25 mouse cellular contexts compared by ENCODE assay signal in genomic region chr1:86151376-86151775, GRCm38 (mm10). TPM values are rescaled to one million over a fixed set of nuclear protein-coding genes. Genes with fewer than 3 reads are reported as not detected.
DNase-seq lines count a peak whose midpoint lies in the region; ATAC-seq and TF ChIP-seq lines count a peak whose summit lies in the region.
"Had no signal": no experiment of that assay in that cellular context is flagged by ENCODE, and none has a peak within 500 bp of the region (broad histone marks: within the 10 kb centered on the region; RNA-seq: fewer than 3 reads in every experiment).

No protein-coding gene starts in this region.

- WGBS in neural tube, embryonic 15.5 days, result 90% methylated on average over 7 of the region's 7 CpGs

- H3K4me2 ChIP-seq in myocyte (ENCODE audit: low read depth), result no peak overlapping the region
- H3K4me2 ChIP-seq in neural tube, embryonic 15.5 days, result no peak overlapping the region
- H3K4me2 ChIP-seq: embryonic facial prominence, embryonic 12.5 days; forebrain, embryonic 13.5 days; forebrain, embryonic 15.5 days had no signal

- CTCF ChIA-PET in Patski (lab: Charles Lee), result interaction anchor here (1.8 to 3.8 kb wide), 3 partner anchors 15 to 28 kb away, joined by 7 to 15 read pairs (median 12); no protein-coding TSS in a partner anchor

- TF ChIP-seq EP300 in ES-Bruce4 (IDR thresholded peaks at IDR 0.05; ENCODE audit: insufficient read depth, low read depth, low read length), result no peak

- H3K4me1 ChIP-seq in ES-Bruce4 (ENCODE audit: control insufficient read depth, insufficient read depth, low read length), result no peaks in the 10 kb centered on the region
- peaks cover 20% of the 10 kb centered on the region for H3K4me1 ChIP-seq in neural tube, embryonic 15.5 days

- no peaks in the 10 kb centered on the region for H3K79me2 ChIP-seq in myocyte (ENCODE audit: control insufficient read depth, insufficient read depth)

- no peak for TF ChIP-seq CTCF in ES-Bruce4 (IDR thresholded peaks at IDR 0.05; ENCODE audit: low read depth, low read length)
- TF ChIP-seq CTCF in Patski (IDR thresholded peaks at IDR 0.05), result no peak

- H3ac ChIP-seq in myocyte (ENCODE audit: control insufficient read depth, insufficient read length), result no peak overlapping the region

- peak; percentile 42 for ATAC-seq in Patski
- ATAC-seq in neural tube, embryonic 15.5 days (ENCODE audit: low FRiP score), result no peak
- ATAC-seq: CD4-positive, CD25-positive, alpha-beta regulatory T cell, adult 4 months; forebrain, embryonic 13.5 days; forebrain, embryonic 15.5 days had no signal

- TF ChIP-seq POLR2A in ES-Bruce4 (IDR thresholded peaks at IDR 0.05; ENCODE audit: insufficient read depth, low read length) (no peak), myocyte (IDR thresholded peaks at IDR 0.05; ENCODE audit: insufficient read length, low read depth) (no peak)

- DNase-seq in 3134 (ENCODE audit: extremely low read depth, insufficient read length, low spot score), result peak; percentile 54
- DNase-seq in Patski (ENCODE audit: low read depth, low spot score), result no peak
- DNase-seq in gastrocnemius, postnatal 4 days (ENCODE audit: low spot score in 2 of 2), result no peak
- no peak for DNase-seq in layer of hippocampus, postnatal 25 days (ENCODE audit: extremely low spot score in 1 of 2, low spot score in 1 of 2)
- DNase-seq: adrenal gland, adult 2 months; adrenal gland, postnatal 10 days; adrenal gland, postnatal 25 days; B cell, adult 2 months; cerebellum, adult 11 months; cerebellum, adult 18-20 months; cerebellum, adult 8-10 months; cerebellum, postnatal 10 days; cerebellum, postnatal 25 days had no signal

- no peak overlapping the region for H3K4me3 ChIP-seq in ES-Bruce4 (ENCODE audit: low read depth, low read length)
- no peak overlapping the region for H3K4me3 ChIP-seq in myocyte
- H3K4me3 ChIP-seq in neural tube, embryonic 15.5 days (replicated peaks), result no peak overlapping the region
- H3K4me3 ChIP-seq: embryonic facial prominence, embryonic 10.5 days; embryonic facial prominence, embryonic 12.5 days; forebrain, embryonic 10.5 days; forebrain, embryonic 13.5 days; forebrain, embryonic 15.5 days had no signal

- in situ Hi-C loops in Patski (cut with MboI; ENCODE audit: low pct_unique_long_range_greater_than_20kb), result no loop called here

- 0 out of 2 replicates have a peak overlapping the region, but pooled peaks have one; percentile 11 for H3K9ac ChIP-seq in ES-Bruce4 (ENCODE audit: low read depth, poor library complexity, severe bottlenecking)
- no peak overlapping the region for H3K9ac ChIP-seq in neural tube, embryonic 15.5 days (replicated peaks)
- H3K9ac ChIP-seq: embryonic facial prominence, embryonic 12.5 days; forebrain, embryonic 13.5 days; forebrain, embryonic 15.5 days had no signal

- peak overlapping the region; percentile 45; the same call in 1 of the 2 replicates for H3K27ac ChIP-seq in ES-Bruce4 (ENCODE audit: insufficient read depth, low read length)
- no peak overlapping the region for H3K27ac ChIP-seq in neural tube, embryonic 15.5 days (replicated peaks)
- H3K27ac ChIP-seq: embryonic facial prominence, embryonic 10.5 days; embryonic facial prominence, embryonic 12.5 days; forebrain, embryonic 10.5 days; forebrain, embryonic 13.5 days; forebrain, embryonic 15.5 days had no signal

- no peaks in the 10 kb centered on the region for H3K27me3 ChIP-seq in ES-Bruce4 (ENCODE audit: control insufficient read depth, insufficient read depth, low read length, poor library complexity, severe bottlenecking)
- H3K27me3 ChIP-seq in Patski, result no peaks in the 10 kb centered on the region
- H3K27me3 ChIP-seq in myocyte (ENCODE audit: control insufficient read depth, insufficient read depth, insufficient read length), result no peaks in the 10 kb centered on the region
- H3K27me3 ChIP-seq in neural tube, embryonic 15.5 days (replicated peaks), result no peaks in the 10 kb centered on the region
- H3K27me3 ChIP-seq: CH12.LX; embryonic facial prominence, embryonic 12.5 days; forebrain, embryonic 13.5 days; forebrain, embryonic 15.5 days had no signal

- no peaks in the 10 kb centered on the region for H3K36me3 ChIP-seq in ES-Bruce4 (ENCODE audit: control insufficient read depth, insufficient read depth, low read length, poor library complexity, severe bottlenecking)
- H3K36me3 ChIP-seq in myocyte (ENCODE audit: control insufficient read depth, insufficient read depth), result no peaks in the 10 kb centered on the region
- no peaks in the 10 kb centered on the region for H3K36me3 ChIP-seq in neural tube, embryonic 15.5 days
- H3K36me3 ChIP-seq: embryonic facial prominence, embryonic 10.5 days; embryonic facial prominence, embryonic 12.5 days; forebrain, embryonic 10.5 days; forebrain, embryonic 15.5 days had no signal

- POLR2A ChIA-PET in Patski (lab: Charles Lee), result no interaction called here

- no peaks in the 10 kb centered on the region for H3K9me3 ChIP-seq in ES-Bruce4 (replicated peaks; ENCODE audit: control insufficient read depth, insufficient read depth, low read length, poor library complexity, severe bottlenecking)
- H3K9me3 ChIP-seq in neural tube, embryonic 15.5 days (replicated peaks), result no peaks in the 10 kb centered on the region
- H3K9me3 ChIP-seq: embryonic facial prominence, embryonic 10.5 days; embryonic facial prominence, embryonic 12.5 days; forebrain, embryonic 10.5 days; forebrain, embryonic 13.5 days; forebrain, embryonic 15.5 days had no signal

TF ChIP-seq in myocyte, 11 proteins besides CTCF, POLR2A, EP300 and RAD21:
- TF ChIP-seq MAX (IDR thresholded peaks at IDR 0.05; ENCODE audit: low read depth) (no peak), CEBPB (IDR thresholded peaks at IDR 0.05; ENCODE audit: insufficient read depth, poor library complexity, severe bottlenecking) (0 out of 2 replicates have a peak, but pooled peaks have one; percentile 11)
TF ChIP-seq in myocyte: peak in this region for 1.

RNA-seq across cellular contexts. Expression of gene Armc9, which starts 3.2 kb away (rescaled TPM):
- polyA plus RNA-seq in ES-Bruce4 (2011; ENCODE audit: insufficient read depth, insufficient read length, low read depth, missing spikeins) (13.7 and 15.5 TPM in 2 replicates), Patski (2021) (34.2 TPM), myocyte (2012; fragmentation: generic; extraction: Trizol) (6.4 TPM)
- polyA plus RNA-seq in neural tube, embryonic 15.5 days (2015; fragmentation: Nextera tagmentation; extraction: Ambion mirVana), result 35.5 and 35.9 TPM in 2 replicates
- 1 to 10 TPM; 5.4 to 9.1 TPM for total RNA-seq in gastrocnemius, postnatal 4 days (2021)
- 10 to 100 TPM; 36.6 to 39.5 TPM for total RNA-seq in layer of hippocampus, postnatal 25 days (2021)

RNA-seq across cellular contexts. Expression of gene Gm21972, which starts 17.9 kb away (rescaled TPM):
- polyA plus RNA-seq in ES-Bruce4 (2011; ENCODE audit: insufficient read depth, insufficient read length, low read depth, missing spikeins), result 4.1 TPM in 1 of 2 replicates, not detected in the other
- polyA plus RNA-seq in Patski (2021), result 18.1 TPM
- 1.0 TPM for polyA plus RNA-seq in myocyte (2012; fragmentation: generic; extraction: Trizol)
- 1.2 TPM in 1 of 2 replicates, not detected in the other for polyA plus RNA-seq in neural tube, embryonic 15.5 days (2015; fragmentation: Nextera tagmentation; extraction: Ambion mirVana)
- total RNA-seq in gastrocnemius, postnatal 4 days (2021), result 1 to 10 TPM in 1 of 2 experiments, not detected in 1; 1.3 TPM
- 1 to 10 TPM; 2.1 to 4.1 TPM for total RNA-seq in layer of hippocampus, postnatal 25 days (2021)
- total RNA-seq: ES-E14 had no signal
- polyA plus RNA-seq: CD4-positive, CD25-positive, alpha-beta regulatory T cell, adult 4 months; embryonic facial prominence, embryonic 10.5 days had no signal

RNA-seq across cellular contexts. Expression of gene Htr2b, which starts 39.6 kb away (rescaled TPM):
- polyA plus RNA-seq in ES-Bruce4 (2011; ENCODE audit: insufficient read depth, insufficient read length, low read depth, missing spikeins) (not detected in 2 replicates), Patski (2021) (0.09 TPM), myocyte (2012; fragmentation: generic; extraction: Trizol) (2.3 TPM)
- 0.12 and 0.66 TPM in 2 replicates for polyA plus RNA-seq in neural tube, embryonic 15.5 days (2015; fragmentation: Nextera tagmentation; extraction: Ambion mirVana)
- 1 to 10 TPM; 1.2 TPM for total RNA-seq in gastrocnemius, postnatal 4 days (2021)
- total RNA-seq in layer of hippocampus, postnatal 25 days (2021), result not detected
- total RNA-seq: CH12.LX had no signal
- polyA plus RNA-seq: brain, embryonic 14.5 days had no signal
